Mouse (Mus musculus) MEL-GATA-1-ER (cell line): ENCODE results near the gene Rhbdl2.

Experiments used
- DNase-seq: peaks from one replicate; pipeline ENCODE4 v3.0.0-alpha.2; 2012; ENCODE audit warnings: low read depth; ENCODE audit errors: extremely low read depth

The Rhbdl2 gene

DNA sequence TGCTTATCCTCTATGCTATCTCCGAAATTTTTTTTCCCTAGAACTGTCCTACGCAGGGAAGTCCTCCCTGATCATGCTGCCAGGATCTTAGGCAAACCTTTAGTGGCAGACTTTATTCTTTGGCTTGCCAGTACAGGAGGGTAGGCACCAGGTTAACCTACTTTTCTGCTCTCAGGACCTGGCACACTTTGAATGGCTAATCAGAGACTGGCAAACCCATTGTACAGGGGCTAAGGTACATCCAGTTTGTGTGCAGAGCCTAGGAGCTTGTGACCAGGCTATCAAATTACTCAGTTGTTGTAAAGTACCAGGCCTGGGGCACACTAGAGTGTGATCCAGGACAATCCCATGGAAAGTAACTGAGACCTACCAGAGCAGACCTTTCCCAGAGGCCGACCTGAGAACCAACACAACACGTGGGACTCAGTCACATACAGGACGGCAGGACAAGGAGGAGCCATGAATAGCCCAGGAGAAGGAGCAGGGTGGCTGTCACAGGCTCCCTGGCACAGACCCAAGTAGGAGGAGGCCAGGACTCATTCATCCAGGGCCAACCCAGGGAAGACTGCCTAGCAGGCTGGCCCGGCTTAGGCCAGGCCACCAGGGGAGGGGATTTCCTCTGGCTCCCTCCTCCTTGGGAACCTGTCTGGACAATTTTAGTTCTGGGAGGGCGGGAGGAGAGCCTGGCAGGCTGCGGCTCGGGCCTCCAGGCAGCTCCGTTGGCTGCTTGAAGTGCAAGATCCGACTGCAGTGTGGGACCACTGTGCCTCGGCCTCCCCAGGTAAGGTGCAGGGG lies at the start of gene Rhbdl2:
Gene Rhbdl2, plus strand, starts transcription at position 684 of the 795 bp plus-strand sequence.
- no peak for DNase-seq

DNA sequence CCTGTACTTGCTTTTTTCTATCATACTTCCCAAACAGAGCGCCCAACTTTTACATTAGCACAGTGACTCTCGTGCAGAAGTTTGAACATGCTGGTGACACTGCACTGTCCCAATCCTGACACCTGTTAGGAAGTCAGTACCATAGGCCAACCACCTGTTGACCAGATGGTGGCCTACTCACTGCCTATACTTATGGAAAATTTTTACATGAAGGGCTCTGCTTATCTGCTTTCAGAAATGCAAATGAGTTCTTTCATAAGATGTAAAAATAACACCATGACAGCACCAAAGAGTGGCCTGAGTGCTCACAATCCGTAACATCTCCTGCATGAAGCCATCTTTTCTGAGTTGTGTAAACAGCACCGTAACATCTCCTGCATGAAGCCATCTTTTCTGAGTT lies 49.0 kb upstream of the Rhbdl2 start:
- no peak for DNase-seq

DNA sequence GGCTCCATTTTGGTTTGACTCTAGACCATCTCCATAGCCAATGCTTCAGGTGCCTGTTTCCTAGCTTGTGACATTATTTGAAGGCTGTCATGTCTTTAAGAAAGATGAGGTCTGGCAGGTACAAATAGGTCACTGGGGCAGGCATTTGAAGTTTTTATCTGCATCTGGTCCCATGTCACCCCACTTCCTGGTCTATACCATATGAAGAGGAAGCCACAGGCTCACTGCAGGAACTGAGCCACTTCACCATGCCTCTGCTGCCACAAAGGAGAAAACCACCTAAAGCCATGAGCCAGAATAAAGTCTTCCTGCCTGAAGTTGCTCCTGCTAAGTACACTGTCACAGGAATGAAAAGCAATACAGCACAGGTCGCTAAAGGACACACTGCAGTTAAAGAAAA lies 44.8 kb upstream of the Rhbdl2 start:
- peak; percentile 14 for DNase-seq

DNA sequence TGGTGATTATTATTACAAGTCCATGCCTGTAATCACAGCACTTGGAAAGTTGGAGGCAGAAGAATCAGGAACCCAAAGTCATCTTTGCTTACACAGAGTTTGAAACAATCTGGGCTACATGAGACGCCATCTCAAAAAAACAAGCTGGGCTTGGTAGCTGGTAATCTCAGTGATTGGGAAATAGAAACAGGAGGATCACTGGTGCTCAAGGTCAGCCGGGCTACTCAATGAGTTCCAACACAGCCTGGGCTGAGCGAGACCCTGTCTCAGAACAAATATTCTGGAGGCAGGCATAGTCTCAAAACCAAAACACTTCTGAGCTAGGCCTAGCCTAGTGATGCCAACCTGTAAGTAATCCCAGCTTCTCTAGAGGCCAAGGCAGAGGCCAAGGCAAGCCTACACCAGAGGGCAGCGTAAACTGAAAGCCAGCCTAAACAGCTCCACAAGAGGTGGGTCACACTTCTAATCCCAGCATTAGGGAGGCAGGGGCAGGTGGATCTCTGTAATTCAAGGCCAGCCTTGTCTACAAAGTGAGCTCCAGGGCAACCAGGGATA lies 42.4 kb upstream of the Rhbdl2 start:
- no peak for DNase-seq

DNA sequence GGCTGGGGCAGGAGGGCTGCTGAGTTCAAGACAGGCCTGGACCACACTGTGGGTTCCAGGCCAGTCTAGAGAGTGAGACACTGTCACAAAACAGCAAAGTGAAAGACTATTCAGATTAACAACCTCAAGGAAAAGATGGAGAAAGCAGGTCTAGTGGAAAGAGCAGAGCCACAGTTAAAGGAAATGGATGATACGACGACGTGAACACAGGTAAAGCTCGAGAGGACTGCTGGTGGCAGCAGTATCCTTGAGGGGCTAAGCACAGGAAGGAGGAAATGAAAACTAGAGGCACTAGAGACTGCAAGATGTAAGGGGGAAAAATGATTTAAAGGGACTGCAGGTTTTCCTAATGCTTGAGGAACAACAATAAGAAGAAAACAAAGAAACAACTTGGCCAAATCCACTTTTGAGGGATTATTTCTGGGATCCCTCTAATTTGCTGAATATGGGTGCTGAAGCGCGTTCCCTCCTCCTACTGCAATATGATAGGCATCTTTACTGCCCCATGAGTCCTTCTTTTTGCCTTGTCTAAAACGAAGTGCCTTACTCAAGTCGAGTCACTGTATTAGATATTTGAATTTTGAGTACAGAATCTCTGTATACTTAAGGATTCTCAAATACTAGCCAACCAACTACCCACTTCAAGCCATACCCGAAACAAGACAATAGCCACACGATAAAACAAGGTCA lies 38.8 kb upstream of the Rhbdl2 start:
- DNase-seq: peak; percentile 22

DNA sequence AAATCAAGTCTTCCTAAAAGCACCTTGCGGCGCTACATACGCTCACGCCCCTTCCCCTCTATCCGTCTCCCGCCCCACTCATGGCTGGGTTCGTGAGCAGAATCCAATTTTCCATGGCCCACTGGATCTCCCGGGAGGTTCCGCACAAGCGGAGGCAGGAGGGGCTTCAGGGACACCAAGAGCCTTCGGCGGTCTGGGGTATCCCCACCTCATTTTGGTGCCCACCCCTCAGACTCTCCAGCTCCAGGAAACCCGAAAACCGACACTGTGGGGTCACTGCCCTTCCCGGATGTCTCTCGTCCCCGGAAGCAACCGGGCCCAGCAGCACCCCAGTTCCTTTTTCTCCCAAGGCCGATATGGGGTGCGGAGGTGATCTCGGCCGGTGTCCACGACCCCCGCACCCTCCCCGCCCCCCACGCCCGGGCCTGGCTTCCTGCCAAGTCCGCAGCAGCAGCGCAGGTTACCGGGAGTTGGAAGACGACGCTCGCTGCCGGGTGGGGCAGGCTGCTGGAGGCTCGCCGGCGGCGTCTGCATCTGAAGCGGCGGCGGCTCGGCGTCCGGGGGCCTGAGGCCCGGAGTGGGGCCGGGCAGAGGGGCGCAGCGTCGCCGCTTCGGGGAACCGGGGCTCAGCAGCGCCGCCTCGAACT lies 38.1 kb upstream of the Rhbdl2 start:
- DNase-seq: no peak

DNA sequence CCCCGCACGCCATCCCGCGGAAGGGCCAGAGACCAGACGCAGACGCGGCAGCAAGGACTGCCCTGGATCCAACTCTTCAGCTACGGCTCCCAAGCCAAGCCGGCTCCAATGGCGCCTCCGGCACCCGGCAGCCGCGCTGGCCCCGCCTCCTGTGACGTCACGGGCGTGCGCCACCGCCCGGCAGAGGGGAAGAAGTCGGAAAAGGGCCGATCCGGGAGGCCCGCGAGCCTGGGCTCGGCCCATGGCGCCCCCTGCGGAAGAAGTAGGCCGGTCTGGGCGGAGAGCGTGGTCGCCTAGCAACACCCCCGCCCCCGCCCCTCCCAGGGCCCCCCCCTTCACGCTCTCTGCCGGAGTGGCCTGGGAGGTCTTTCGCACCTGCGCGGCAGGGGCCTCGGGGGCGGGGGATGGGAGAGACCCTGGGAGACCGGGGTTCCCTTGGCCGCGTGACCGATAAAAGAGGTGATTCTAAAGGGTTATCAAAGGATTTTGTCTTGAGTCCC lies 37.5 kb upstream of the Rhbdl2 start, which contains the start of gene Akirin1:
Gene Akirin1, minus strand, starts transcription at position 194 of the 500 bp plus-strand sequence.
- peak; percentile 71 for DNase-seq

DNA sequence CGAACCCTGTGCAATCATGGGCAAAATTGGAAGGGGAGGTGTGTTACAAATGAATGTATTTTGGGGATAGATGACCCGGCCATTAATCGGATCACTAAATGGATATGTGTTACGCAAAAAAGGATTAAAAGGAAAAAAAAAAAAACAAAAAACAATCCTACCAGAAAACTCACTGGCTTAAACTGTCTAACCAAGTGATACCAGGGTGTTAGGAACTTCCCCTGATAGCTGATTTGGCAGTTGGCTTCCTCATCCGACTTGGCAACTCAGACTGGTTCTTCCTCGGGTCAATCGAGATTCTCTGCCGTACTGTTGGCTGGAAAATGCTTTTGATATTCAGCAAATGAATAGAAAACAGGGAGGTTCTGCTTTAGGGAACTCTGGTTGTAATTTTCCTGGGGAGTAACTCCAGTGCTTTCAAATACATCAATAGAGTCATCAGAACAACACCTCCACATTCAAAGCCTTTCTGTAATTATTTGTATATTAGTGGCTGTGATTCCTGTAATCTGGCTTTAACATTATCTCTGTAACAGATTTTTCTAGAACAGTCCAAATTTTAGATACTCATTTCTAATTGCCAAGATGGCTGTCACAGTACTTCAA lies 36.9 kb upstream of the Rhbdl2 start:
- peak; percentile 73 for DNase-seq

DNA sequence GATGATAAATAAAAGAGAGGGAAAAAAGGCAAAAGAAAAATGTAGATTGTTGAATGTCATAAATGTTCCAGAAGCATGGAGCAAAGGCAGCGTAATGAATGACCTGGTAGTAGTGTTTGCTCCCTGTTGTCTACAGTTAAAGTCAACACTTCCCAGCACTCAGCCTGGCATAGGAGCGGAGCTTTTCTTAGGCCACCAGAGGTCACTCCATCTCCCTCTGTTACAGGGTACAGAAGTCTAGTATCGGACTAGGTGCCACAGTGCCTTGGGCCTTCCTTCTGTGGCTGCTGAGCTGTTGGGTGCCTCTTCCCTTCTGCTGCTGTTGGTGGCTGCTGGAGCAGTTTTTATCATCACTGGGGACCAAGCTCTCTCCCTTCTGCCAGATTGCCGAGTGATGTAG lies 29.4 kb upstream of the Rhbdl2 start:
- DNase-seq: no peak

DNA sequence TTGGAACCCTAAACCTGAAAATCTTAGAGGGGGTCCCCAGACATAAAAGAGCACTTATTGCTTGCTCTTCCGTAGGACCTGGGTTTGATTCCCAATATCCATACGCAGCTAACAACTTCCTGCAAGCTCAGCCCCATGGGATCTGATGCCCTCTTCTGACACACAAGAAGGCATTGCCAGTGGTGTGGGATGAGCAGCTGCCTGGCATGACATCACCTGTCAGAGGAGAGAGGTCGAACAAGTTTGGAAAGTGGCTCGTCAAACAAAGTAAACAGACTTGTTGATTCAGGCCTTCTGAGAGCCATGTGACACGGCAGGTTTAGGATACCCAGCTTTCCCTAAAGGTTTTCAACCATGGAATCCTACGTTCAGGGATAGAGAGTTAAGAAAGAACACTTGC lies 22.6 kb upstream of the Rhbdl2 start:
- no peak for DNase-seq

DNA sequence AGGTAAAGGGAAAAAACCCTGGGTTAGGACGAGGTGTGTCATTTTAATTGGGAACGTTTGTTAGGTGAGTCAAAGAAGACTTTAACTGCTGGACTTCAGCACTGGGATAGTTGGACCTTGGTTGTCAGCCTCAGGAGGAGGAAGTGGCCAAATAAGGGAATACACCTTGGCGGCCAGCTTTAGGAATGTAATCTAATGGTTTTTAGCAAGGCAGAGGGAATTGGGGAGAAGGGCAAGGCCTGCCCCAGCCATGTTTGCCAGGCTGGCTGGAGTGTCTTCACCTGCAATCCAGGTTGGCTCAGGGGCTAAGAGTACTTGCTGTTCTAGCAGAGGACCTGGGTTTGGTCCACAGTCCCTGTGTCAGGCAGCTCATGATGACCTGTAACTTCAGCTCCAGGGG lies 19.9 kb upstream of the Rhbdl2 start:
- DNase-seq: no peak

DNA sequence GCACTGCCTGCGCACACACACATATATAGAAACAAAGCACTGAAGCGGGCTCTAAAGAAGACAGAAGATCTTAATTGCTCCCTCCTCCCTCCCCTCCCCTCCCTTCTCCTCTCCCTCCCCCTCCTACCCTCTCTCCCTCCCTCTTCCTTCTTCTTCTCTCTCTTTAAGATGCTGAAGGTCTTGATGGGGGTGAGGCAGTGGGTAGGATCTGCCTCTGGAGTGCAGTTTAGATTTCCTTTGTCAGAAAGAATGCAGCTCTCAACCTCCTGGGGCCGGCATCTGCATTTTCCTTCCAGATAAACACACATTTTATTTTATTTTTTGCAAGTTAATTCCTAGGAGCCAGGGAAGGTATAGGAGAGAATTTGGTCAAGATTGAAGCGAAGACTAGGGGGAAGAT lies 19.4 kb upstream of the Rhbdl2 start:
- DNase-seq: no peak

DNA sequence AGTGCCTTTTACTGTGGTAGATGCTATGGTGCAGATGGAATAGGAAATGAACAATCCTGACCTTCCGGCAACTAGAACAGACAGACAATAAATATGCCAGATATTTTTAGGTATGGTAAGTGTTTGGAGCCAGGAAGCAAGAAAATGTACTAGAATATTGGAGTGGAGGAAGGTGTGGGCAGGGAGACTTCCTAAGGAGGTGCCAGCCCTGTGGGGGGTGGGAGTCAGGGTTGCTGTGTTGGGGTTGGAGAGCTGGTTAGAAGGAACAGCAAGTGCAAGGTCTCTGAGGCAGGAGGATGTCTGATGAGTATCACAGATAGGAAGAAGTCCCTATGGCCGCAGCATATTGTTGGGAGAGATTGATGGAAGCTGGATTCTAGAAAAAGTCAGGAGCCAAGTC lies 5.0 kb downstream of the Rhbdl2 start:
- no peak for DNase-seq

DNA sequence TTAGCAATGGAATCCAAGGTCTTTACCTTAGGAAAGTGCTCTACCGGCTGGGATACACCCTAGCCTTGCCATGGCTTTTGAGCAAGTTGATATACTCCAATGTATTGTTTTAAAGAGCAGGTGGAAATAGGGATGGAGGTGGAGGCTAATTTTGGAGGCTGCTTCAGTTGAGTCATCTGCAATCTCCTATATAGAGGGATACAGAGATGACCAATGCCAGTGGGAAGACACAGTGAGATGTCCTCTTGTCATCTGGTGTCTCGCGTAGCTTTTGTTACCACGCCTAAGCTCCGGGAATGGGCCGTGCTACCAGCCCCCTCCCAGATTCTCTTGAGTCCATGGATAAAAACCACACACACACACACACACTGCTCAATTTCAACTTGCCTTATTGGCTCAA lies 5.5 kb downstream of the Rhbdl2 start:
- no peak for DNase-seq

DNA sequence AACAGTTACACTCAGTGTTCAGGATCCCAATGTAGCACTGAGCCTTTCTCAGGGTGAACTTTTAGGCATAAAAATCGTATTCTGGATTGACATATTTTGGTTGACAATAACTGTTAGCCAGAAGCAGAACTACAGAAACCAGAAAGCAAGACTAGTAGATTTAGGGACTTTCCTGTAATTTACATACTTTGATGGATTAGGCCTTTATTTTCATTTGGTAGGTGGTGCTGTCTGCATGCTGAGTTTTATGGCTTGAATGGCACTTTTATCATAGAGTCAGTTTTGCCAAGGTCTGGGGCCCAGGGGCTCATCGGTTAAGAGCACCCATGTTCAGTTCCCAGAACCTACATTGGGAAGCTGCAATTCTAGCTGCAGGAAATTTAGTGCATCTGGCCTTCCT lies 7.4 kb downstream of the Rhbdl2 start:
- no peak for DNase-seq

DNA sequence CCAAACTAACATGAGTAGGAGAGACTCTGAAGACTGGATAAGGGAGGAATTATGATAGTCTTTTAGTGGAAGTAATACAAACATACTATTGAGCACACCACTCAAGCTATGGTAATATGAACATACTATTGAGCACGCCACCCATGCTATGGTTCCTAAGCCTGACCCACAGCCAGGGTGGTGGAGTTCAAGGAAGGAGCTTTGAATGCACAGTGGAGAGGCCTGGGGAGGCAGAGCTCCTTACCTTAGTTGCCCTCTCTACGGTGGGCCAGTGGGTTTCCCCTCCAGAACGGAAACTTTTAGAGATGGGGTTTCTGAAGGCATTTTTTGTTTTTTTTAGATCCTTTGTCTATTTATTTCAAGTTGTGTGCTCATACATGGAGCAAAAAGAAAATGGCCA lies 9.7 kb downstream of the Rhbdl2 start:
- no peak for DNase-seq

DNA sequence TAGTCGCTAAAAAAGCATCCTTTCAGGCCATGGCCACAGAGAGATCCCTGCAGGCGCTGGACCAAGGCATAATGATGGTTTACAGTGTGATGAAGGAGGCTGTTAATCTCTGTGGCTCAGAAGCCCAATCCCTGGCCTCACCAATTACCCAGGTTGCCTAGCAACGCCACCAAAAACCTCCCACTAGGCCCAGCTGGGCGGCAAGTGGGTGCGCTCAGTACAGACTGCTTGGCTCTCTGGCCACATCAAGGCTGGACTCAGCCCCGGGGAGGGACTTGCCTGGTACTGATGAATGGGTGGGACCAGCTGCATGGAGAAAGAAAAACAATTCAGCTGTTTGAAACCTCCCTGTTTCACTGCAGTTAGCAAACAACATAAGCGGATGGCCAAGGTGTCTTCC lies 10.2 kb downstream of the Rhbdl2 start:
- DNase-seq: no peak

DNA sequence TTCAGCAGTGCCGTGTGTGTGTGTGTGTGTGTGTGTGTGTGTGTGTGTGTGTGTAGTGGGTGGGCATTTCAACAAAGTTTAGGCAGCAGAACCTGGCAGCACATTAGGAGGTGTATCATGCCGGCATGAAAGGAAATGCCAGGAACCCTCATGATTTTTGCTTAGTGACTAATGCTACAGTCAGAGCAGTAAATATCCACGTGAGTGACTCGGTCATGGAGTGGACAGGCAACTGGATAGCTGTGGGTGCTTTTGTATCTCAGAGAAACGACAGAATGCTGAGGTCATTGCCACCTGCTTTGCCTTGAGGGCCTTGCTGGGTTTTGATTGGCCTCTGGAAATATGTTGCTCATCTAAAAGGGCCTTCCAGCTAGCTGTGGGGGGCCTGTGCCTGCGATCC lies 16.0 kb downstream of the Rhbdl2 start:
- DNase-seq: no peak

DNA sequence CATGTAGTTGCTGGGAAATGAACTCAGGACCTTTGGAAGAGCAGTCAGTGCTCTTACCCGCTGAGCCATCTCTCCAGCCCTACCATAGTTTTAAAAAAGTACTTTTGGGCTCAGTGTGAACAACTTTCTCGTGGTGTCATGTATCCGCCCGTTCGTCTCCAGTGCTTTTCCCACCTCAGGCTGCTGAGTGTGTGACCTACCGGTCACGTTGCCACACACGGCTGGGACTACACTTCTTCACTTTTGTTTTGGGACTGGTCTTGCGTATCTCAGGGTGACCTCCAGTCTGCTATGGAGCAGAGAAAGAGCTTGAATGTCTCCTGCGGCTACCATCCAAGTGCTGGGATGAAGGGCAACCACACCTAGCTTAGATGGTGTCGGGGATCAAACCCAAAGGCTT lies 20.6 kb downstream of the Rhbdl2 start:
- no peak for DNase-seq

DNA sequence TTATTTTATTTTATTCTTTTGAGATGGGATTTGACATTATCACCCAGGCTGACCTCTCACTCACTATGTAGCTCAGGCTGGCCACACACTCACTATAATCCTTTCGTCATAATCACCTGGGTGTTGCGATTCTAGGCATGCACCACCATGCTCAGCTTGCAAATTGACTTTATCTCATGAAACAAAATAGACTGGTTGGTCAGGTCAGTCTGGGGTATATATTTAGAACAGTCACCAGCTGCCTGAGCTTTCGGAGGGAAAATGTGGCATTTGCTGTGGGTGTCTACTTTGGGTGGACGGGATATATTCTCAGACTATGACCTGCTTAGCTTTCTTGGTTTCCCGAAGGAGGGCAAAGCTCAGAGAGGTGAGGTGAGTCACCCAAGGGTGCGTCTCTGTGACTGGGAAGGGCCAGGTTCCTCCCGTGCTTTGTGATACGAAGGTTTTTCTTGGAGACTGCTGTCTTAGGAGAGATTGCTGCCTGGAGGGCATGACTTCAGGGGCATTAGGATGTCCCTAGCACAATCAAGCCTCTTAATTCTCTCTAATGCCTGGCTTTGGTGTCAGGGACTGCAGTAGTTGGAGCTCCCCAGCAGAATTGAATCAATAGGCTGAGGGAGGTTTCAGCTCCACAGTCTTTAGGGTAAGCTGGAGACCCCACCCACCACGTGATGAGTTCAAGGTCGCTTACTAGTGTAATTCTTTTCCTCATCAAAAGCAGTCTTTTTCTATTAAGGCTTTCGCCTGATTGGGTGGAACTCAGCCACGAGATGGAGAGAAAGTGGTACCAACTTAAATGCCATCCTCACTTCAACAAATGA lies 23.0 kb downstream of the Rhbdl2 start:
- DNase-seq: no peak

DNA sequence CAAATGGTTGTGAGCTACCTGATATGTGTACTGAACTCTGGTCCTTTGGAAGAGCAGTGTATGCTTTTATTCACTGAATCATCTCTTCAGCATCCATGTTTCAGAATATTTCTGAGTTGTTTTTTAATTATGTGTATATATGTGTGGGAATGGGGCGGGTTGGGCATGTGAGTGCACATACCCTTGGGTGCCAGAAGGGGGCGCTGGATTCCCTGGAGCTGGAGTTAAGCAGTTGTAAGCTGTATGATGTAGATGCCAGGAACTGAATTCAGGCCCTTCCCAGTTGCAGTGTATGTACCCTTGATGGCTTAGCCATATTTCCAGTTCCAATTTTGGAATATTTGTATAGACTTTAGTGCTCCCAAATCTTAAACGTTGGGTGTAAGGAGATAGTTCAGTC lies 24.9 kb downstream of the Rhbdl2 start:
- DNase-seq: no peak
